8 mouse cellular contexts compared by ENCODE assay signal in genomic region chr14:26303111-26303510, GRCm38 (mm10). TPM values are rescaled to one million over a fixed set of nuclear protein-coding genes. Genes with fewer than 3 reads are reported as not detected.
DNase-seq lines count a peak whose midpoint lies in the region; ATAC-seq and TF ChIP-seq lines count a peak whose summit lies in the region.

No protein-coding gene starts in this region.

- H3K9ac ChIP-seq in midbrain, embryonic 14.5 days (replicated peaks; ENCODE audit: low read length): no peak overlapping the region

- no peaks in the 10 kb centered on the region for H3K27me3 ChIP-seq in E14TG2a.4 (ENCODE audit: insufficient read depth, low read length)
- no peaks in the 10 kb centered on the region for H3K27me3 ChIP-seq in midbrain, embryonic 14.5 days (ENCODE audit: control insufficient read depth, insufficient read depth, low read length)

- H3K4me2 ChIP-seq in midbrain, embryonic 14.5 days (ENCODE audit: low read length): no peak overlapping the region

- intact Hi-C loops in gastrocnemius, adult 2 months (cut with DNase I): no loop called here
- intact Hi-C loops in gastrocnemius, postnatal 36 days (cut with DNase I): no loop called here
- intact Hi-C loops in heart, postnatal 14 days (cut with DNase I): no loop called here

- H3K27ac ChIP-seq in gastrocnemius, adult 2 months: no peak overlapping the region
- H3K27ac ChIP-seq in midbrain, embryonic 14.5 days (replicated peaks; ENCODE audit: low read depth, low read length): no peak overlapping the region

- peak; percentile 75 for TF ChIP-seq CTCF in gastrocnemius, adult 2 months (IDR thresholded peaks at IDR 0.05)
- peak; percentile 84 for TF ChIP-seq CTCF in E14TG2a.4 (conservative IDR thresholded peaks at IDR 0.05; ENCODE audit: low read length)

- WGBS in midbrain, embryonic 14.5 days: 39% methylated on average over 2 of the region's 2 CpGs

- peaks cover 15% of the 10 kb centered on the region for H3K4me1 ChIP-seq in E14TG2a.4 (replicated peaks; ENCODE audit: low read depth, low read length)
- no peaks in the 10 kb centered on the region for H3K4me1 ChIP-seq in midbrain, embryonic 14.5 days (ENCODE audit: control insufficient read depth, insufficient read depth, low read length)

- no peak for DNase-seq in gastrocnemius, adult 2 months
- DNase-seq in gastrocnemius, postnatal 36 days: no peak
- peak; percentile 73 to 84 for DNase-seq in cerebellum, postnatal 10 days
- DNase-seq in heart, postnatal 14 days: peak; percentile 27 to 69
- peak; percentile 53 to 86 for DNase-seq in layer of hippocampus, postnatal 14 days (ENCODE audit: low spot score in 2 of 2)
- peak; percentile 92 for DNase-seq in midbrain, embryonic 14.5 days
- DNase-seq in spleen, postnatal 36 days (ENCODE audit: low spot score in 2 of 2): no peak

- H3K9me3 ChIP-seq in E14TG2a.4 (ENCODE audit: low read length): peaks cover 11% of the 10 kb centered on the region
- no peaks in the 10 kb centered on the region for H3K9me3 ChIP-seq in midbrain, embryonic 14.5 days (ENCODE audit: control insufficient read depth, low read length)

- no peak overlapping the region for H3K4me3 ChIP-seq in gastrocnemius, adult 2 months
- H3K4me3 ChIP-seq in E14TG2a.4 (replicated peaks; ENCODE audit: low read length): no peak overlapping the region
- no peak overlapping the region for H3K4me3 ChIP-seq in midbrain, embryonic 14.5 days (replicated peaks; ENCODE audit: low read depth, low read length)

- ATAC-seq in midbrain, embryonic 14.5 days (ENCODE audit: low FRiP score, low TSS enrichment): no peak; the same call in 1 of the 2 replicates

- H3K36me3 ChIP-seq in E14TG2a.4 (ENCODE audit: insufficient read depth, low read length): no peaks in the 10 kb centered on the region
- no peaks in the 10 kb centered on the region for H3K36me3 ChIP-seq in midbrain, embryonic 14.5 days (ENCODE audit: control insufficient read depth, insufficient read depth, low read length)

RNA-seq across cellular contexts. Expression of gene Duxbl3, which starts 45.3 kb away (rescaled TPM):
- not detected for total RNA-seq in gastrocnemius, adult 2 months (2021)
- under 1 TPM in 1 of 2 experiments, not detected in 1; 0.10 TPM for total RNA-seq in gastrocnemius, postnatal 36 days (2021)
- under 1 TPM in 1 of 2 experiments, not detected in 1; 0.17 TPM for total RNA-seq in heart, postnatal 14 days (2021)
- total RNA-seq in layer of hippocampus, postnatal 14 days (2021): 1 to 10 TPM; 1.9 to 2.8 TPM
- polyA plus RNA-seq in midbrain, embryonic 14.5 days (2014; fragmentation: Nextera tagmentation; extraction: Ambion mirVana): 1.2 and 3.6 TPM in 2 replicates

Comparison
In these comparisons a context has a peak if more than half of its experiments do, and no peak if none do; other contexts are left out.
1. DNase-seq: peak in cerebellum, postnatal 10 days (2 of 2), heart, postnatal 14 days (2 of 2), layer of hippocampus, postnatal 14 days (2 of 2) and midbrain, embryonic 14.5 days (single experiment); none in gastrocnemius, adult 2 months (single experiment), gastrocnemius, postnatal 36 days (0 of 2) and spleen, postnatal 36 days (0 of 2).